Comparison of ENCODE assay signal across 9 mouse cellular contexts in the genomic region with DNA sequence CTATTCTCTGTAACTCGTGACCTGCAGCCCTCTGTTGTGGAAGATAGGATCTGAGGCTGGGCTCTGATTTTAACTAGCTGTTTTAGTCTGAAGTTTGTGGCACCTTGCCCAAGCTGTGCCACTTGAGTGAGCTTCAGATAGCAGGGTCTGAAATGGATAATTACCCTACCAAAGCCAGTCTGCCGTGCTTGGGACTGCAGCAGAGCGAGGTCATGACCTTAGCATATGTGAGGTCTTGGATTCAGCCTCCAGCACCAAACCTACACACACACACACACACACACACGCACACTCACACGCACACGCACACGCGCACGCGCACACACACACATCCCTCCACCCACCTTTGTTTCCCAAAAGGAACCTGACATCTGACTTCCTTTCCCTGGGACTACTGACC. TPM values are rescaled to one million over a fixed set of nuclear protein-coding genes. Genes with fewer than 3 reads are reported as not detected.
A peak's percentile ranks its signal among the peaks of the same experiment; 100 is the strongest.
DNase-seq lines count a peak whose midpoint lies in the region; ATAC-seq and TF ChIP-seq lines count a peak whose summit lies in the region.
"Had no signal": no experiment of that assay in that cellular context is flagged by ENCODE, and none has a peak within 500 bp of the region (broad histone marks: within the 10 kb centered on the region; RNA-seq: fewer than 3 reads in every experiment).

No protein-coding gene starts in this region.

- peak overlapping the region; percentile 70 for H3K27ac ChIP-seq in heart, embryonic 15.5 days
- H3K27ac ChIP-seq in kidney, postnatal 0 days, result peak overlapping the region; percentile 19; the same call in 1 of the 2 replicates
- H3K27ac ChIP-seq in thymus, adult 2 months (ENCODE audit: control insufficient read depth, insufficient read depth, low read length), result no peak overlapping the region
- H3K27ac ChIP-seq: liver, embryonic 15.5 days had no signal

- WGBS in heart, embryonic 15.5 days, result 67% methylated on average over 10 of the region's 10 CpGs
- WGBS in kidney, postnatal 0 days, result 60% methylated on average over 10 of the region's 10 CpGs
- 91% methylated on average over 10 of the region's 10 CpGs for WGBS in thymus, adult 2 months

- H3K9ac ChIP-seq in heart, embryonic 15.5 days, result no peak overlapping the region
- no peak overlapping the region for H3K9ac ChIP-seq in kidney, postnatal 0 days (ENCODE audit: low read depth, low read length)
- H3K9ac ChIP-seq: liver, embryonic 15.5 days had no signal

- intact Hi-C loops in heart, postnatal 25 days (cut with DNase I), result no loop called here

- H3K9me3 ChIP-seq in heart, embryonic 15.5 days (replicated peaks), result no peaks in the 10 kb centered on the region
- H3K9me3 ChIP-seq in kidney, postnatal 0 days (replicated peaks; ENCODE audit: low read length), result no peaks in the 10 kb centered on the region
- H3K9me3 ChIP-seq: liver, embryonic 15.5 days had no signal

- ATAC-seq in heart, embryonic 15.5 days (replicated peaks; ENCODE audit: insufficient number of reproducible peaks, insufficient read depth, low FRiP score, low read depth), result no peak; the same call in 1 of the 2 replicates
- ATAC-seq in kidney, postnatal 0 days (replicated peaks; ENCODE audit: low FRiP score, low read depth), result peak; percentile 71

- H3K4me2 ChIP-seq in heart, embryonic 15.5 days, result peak overlapping the region; percentile 21; the same call in 1 of the 2 replicates
- no peak overlapping the region; the same call in 1 of the 2 replicates for H3K4me2 ChIP-seq in kidney, postnatal 0 days (ENCODE audit: low read length)
- H3K4me2 ChIP-seq: liver, embryonic 15.5 days had no signal

- no peaks in the 10 kb centered on the region for H3K36me3 ChIP-seq in heart, embryonic 15.5 days
- no peaks in the 10 kb centered on the region for H3K36me3 ChIP-seq in kidney, postnatal 0 days (ENCODE audit: insufficient read depth, low read length)
- no peaks in the 10 kb centered on the region for H3K36me3 ChIP-seq in thymus, adult 2 months (ENCODE audit: control insufficient read depth, insufficient read depth, low read length)
- H3K36me3 ChIP-seq: liver, embryonic 15.5 days had no signal

- no peak for TF ChIP-seq CTCF in kidney, postnatal 0 days (IDR thresholded peaks at IDR 0.05; ENCODE audit: low read depth)
- no peak for TF ChIP-seq CTCF in thymus, adult 2 months (IDR thresholded peaks at IDR 0.05; ENCODE audit: borderline replicate concordance, control insufficient read depth, extremely low read depth, insufficient read depth, low read length, poor library complexity)

- TF ChIP-seq POLR2A in thymus, adult 2 months (IDR thresholded peaks at IDR 0.05; ENCODE audit: control insufficient read depth, extremely low read depth, insufficient read depth, low read length, poor library complexity), result no peak

- no peak overlapping the region for H3K4me3 ChIP-seq in heart, embryonic 15.5 days
- no peak overlapping the region for H3K4me3 ChIP-seq in kidney, postnatal 0 days (replicated peaks; ENCODE audit: low read depth, low read length)
- H3K4me3 ChIP-seq in thymus, adult 2 months (ENCODE audit: control insufficient read depth, insufficient read depth, low read length), result no peak overlapping the region
- H3K4me3 ChIP-seq: liver, embryonic 15.5 days had no signal

- no peaks in the 10 kb centered on the region for H3K27me3 ChIP-seq in heart, embryonic 15.5 days
- H3K27me3 ChIP-seq in kidney, postnatal 0 days (ENCODE audit: insufficient read depth, low read length), result no peaks in the 10 kb centered on the region
- H3K27me3 ChIP-seq in thymus, adult 2 months (ENCODE audit: control insufficient read depth, insufficient read depth, low read length), result no peaks in the 10 kb centered on the region
- H3K27me3 ChIP-seq: liver, embryonic 15.5 days had no signal

- peak; percentile 13 to 34 for DNase-seq in heart, adult 18-20 months
- no peak for DNase-seq in heart, postnatal 25 days (ENCODE audit: low spot score)
- DNase-seq in MN1 (ENCODE audit: low spot score), result peak; percentile 62
- peak; percentile 48 for DNase-seq in kidney, postnatal 0 days (ENCODE audit: low spot score)
- DNase-seq in thymus, adult 2 months, result no peak
- DNase-seq in adrenal gland, adult 18-20 months (ENCODE audit: low spot score in 2 of 2), result no peak
- DNase-seq in right cerebral cortex, postnatal 4 days, result no peak

- peaks cover 14% of the 10 kb centered on the region for H3K4me1 ChIP-seq in heart, embryonic 15.5 days (replicated peaks)
- H3K4me1 ChIP-seq in kidney, postnatal 0 days (replicated peaks; ENCODE audit: insufficient read depth, low read length), result no peaks in the 10 kb centered on the region; the same call in 1 of the 2 replicates
- H3K4me1 ChIP-seq in thymus, adult 2 months (replicated peaks; ENCODE audit: control insufficient read depth, insufficient read depth, low read length), result no peaks in the 10 kb centered on the region
- H3K4me1 ChIP-seq: liver, embryonic 15.5 days had no signal

RNA-seq across cellular contexts. Expression of a gene that starts 27.5 kb away (rescaled TPM):
- 10 to 100 TPM; 18.4 to 23.1 TPM for total RNA-seq in heart, adult 18-20 months (2021)
- 10 to 100 TPM; 24.5 to 27.5 TPM for total RNA-seq in heart, postnatal 25 days (2021)
- polyA plus RNA-seq in heart, embryonic 15.5 days (2015; fragmentation: Nextera tagmentation; extraction: Ambion mirVana), result 10.4 and 11.4 TPM in 2 replicates
- 16.8 and 17.1 TPM in 2 replicates for polyA plus RNA-seq in kidney, postnatal 0 days (2015; fragmentation: Nextera tagmentation; extraction: Ambion mirVana)
- polyA plus RNA-seq in thymus, adult 2 months (2012; rRNA removed), result 36.0 and 40.3 TPM in 2 replicates
- 100 to 1,000 TPM in 1 of 2 experiments, 10 to 100 TPM in 1; 66.5 to 101 TPM for total RNA-seq in adrenal gland, adult 18-20 months (2021)

Comparison
In these comparisons a context has a peak if more than half of its experiments do, and no peak if none do; other contexts are left out.
1. DNase-seq: peak in heart, adult 18-20 months (2 of 2), MN1 (single experiment) and kidney, postnatal 0 days (single experiment); none in heart, postnatal 25 days (single experiment), thymus, adult 2 months (single experiment), adrenal gland, adult 18-20 months (0 of 2) and right cerebral cortex, postnatal 4 days (single experiment).